Mouse (Mus musculus): ENCODE measurements around the gene Bcar1. TPM values are rescaled to one million over a fixed set of nuclear protein-coding genes. Genes with fewer than 3 reads are reported as not detected.

Gene Bcar1
- polyA plus RNA-seq, 1 experiment = 4.1 TPM

DNA sequence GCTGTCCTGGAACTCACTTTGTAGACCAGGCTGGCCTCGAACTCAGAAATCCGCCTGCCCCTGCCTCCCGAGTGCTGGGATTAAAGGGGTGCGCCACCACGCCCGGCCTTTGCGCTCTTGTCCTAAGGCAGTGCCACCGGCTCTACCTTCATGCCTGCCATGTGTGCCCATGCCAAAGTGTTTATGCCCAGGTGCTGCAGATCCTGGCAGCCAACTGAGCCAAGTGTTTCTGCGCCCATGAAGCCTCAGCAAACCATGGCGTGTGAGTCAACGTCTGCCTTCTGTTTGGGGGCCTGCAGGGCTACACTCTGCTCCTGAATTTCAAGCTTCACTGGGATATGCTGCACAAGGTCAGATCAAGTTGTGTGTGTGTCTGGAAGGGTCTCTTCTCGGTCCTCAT lies 39.0 kb downstream of the Bcar1 start:
- Histone ChIP-seq H3K4me3 (replicated peaks; ENCODE audit: control insufficient read depth, low read depth, low read length) (no peak overlapping the region), H3K4me1 (ENCODE audit: control insufficient read depth, insufficient read depth, low read length) (no peaks in the 10 kb centered on the region), H3K27ac (ENCODE audit: control insufficient read depth, insufficient read depth, low read depth, low read length, poor library complexity) (no peak overlapping the region)
- WGBS = 81% methylated on average over 12 of the region's 12 CpGs
- no peak for TF ChIP-seq POLR2A (IDR thresholded peaks at IDR 0.05; ENCODE audit: borderline replicate concordance, control insufficient read depth, low read depth, low read length)

DNA sequence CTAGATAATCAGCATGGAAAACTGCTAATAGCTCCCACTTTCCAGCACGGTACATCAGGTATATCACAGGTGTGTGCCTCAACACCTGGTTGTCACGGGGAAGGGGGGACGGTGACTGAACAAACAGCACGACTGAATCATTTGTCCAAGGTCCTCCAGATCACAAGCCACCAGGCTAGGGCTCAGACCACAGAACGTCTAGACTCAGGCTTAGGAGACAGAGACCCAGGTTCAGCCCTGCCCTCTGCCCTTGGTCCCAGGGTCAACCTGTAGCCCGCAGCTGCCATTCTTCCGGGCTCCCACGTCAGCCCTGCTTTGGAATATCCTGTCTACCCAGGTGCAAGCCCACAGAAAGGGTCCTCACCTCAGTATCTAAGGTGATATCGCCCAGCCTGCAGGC lies 42.2 kb downstream of the Bcar1 start:
- TF ChIP-seq POLR2A (IDR thresholded peaks at IDR 0.05; ENCODE audit: borderline replicate concordance, control insufficient read depth, low read depth, low read length) = no peak
- TF ChIP-seq CTCF (IDR thresholded peaks at IDR 0.05; ENCODE audit: control insufficient read depth, insufficient read depth, low read length) = no peak
- 84% methylated on average over 9 of the region's 9 CpGs for WGBS
- Histone ChIP-seq H3K27ac (ENCODE audit: control insufficient read depth, insufficient read depth, low read depth, low read length, poor library complexity) (no peak overlapping the region), H3K4me3 (replicated peaks; ENCODE audit: control insufficient read depth, low read depth, low read length) (no peak overlapping the region), H3K4me1 (ENCODE audit: control insufficient read depth, insufficient read depth, low read length) (no peaks in the 10 kb centered on the region)

GRCm38 (mm10) chr8:111700740-111701139 lies 42.9 kb downstream of the Bcar1 start:
- WGBS = 81% methylated on average over 5 of the region's 5 CpGs
- no peak overlapping the region for H3K4me3 ChIP-seq (replicated peaks; ENCODE audit: control insufficient read depth, low read depth, low read length)
- no peaks in the 10 kb centered on the region for H3K4me1 ChIP-seq (ENCODE audit: control insufficient read depth, insufficient read depth, low read length)
- no peak for TF ChIP-seq POLR2A (IDR thresholded peaks at IDR 0.05; ENCODE audit: borderline replicate concordance, control insufficient read depth, low read depth, low read length)
- TF ChIP-seq CTCF (IDR thresholded peaks at IDR 0.05; ENCODE audit: control insufficient read depth, insufficient read depth, low read length) = no peak
- H3K27ac ChIP-seq (ENCODE audit: control insufficient read depth, insufficient read depth, low read depth, low read length, poor library complexity) = no peak overlapping the region

DNA sequence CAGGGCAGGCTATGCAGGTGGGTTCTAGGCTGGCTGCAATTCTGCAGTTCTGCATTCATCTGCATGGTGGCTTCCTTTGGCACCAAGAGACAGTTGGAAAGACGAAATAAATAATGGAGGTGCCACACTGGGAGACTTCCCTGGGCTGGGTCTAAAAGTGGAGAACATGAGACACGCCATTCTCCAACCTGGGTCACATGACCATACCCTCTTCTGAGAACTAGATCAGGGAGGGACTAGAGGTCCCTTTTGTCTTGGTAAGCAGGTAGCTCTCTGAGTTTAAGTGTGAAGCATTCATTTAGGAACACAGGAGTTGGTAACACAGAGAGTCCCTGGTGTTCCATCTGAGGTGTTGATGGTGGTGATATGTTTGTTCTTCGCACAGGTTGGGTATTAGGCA lies 43.4 kb downstream of the Bcar1 start:
- Histone ChIP-seq H3K4me1 (ENCODE audit: control insufficient read depth, insufficient read depth, low read length) (no peaks in the 10 kb centered on the region; the same call in 1 of the 2 replicates), H3K27ac (ENCODE audit: control insufficient read depth, insufficient read depth, low read depth, low read length, poor library complexity) (no peak overlapping the region), H3K4me3 (replicated peaks; ENCODE audit: control insufficient read depth, low read depth, low read length) (no peak overlapping the region)
- TF ChIP-seq POLR2A (IDR thresholded peaks at IDR 0.05; ENCODE audit: borderline replicate concordance, control insufficient read depth, low read depth, low read length) (no peak), CTCF (IDR thresholded peaks at IDR 0.05; ENCODE audit: control insufficient read depth, insufficient read depth, low read length) (no peak)
- WGBS = 73% methylated on average over 3 of the region's 3 CpGs

DNA sequence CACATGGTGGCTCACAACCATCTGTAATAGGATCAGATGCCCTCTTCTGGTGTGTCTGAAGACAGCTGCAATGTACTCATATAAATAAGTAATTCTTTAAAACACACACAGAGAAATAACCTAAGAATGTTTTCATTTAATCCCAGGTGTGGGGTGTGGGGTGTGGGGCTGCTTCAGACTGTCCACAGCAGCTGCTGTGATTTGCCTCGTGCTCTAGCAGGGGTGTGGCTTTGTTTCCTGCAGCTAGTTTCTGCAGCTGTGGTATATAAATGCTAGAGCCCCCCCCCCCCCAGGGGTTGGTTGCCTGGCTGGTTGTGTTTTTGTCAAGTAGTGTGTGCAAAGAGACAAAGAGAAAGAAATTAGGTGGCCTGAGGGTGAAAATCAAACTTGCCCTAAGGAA lies 44.6 kb downstream of the Bcar1 start:
- 10% methylated on average over 1 of the region's 1 CpGs for WGBS
- Histone ChIP-seq H3K4me3 (replicated peaks; ENCODE audit: control insufficient read depth, low read depth, low read length) (no peak overlapping the region), H3K27ac (ENCODE audit: control insufficient read depth, insufficient read depth, low read depth, low read length, poor library complexity) (no peak overlapping the region), H3K4me1 (ENCODE audit: control insufficient read depth, insufficient read depth, low read length) (no peaks in the 10 kb centered on the region; the same call in 1 of the 2 replicates)
- TF ChIP-seq POLR2A (IDR thresholded peaks at IDR 0.05; ENCODE audit: borderline replicate concordance, control insufficient read depth, low read depth, low read length) (no peak), CTCF (IDR thresholded peaks at IDR 0.05; ENCODE audit: control insufficient read depth, insufficient read depth, low read length) (no peak)

GRCm38 (mm10) chr8:111697655-111698054 lies 46.0 kb downstream of the Bcar1 start:
- WGBS = 76% methylated on average over 10 of the region's 10 CpGs
- H3K27ac ChIP-seq (ENCODE audit: control insufficient read depth, insufficient read depth, low read depth, low read length, poor library complexity) = no peak overlapping the region
- no peaks in the 10 kb centered on the region; the same call in 1 of the 2 replicates for H3K4me1 ChIP-seq (ENCODE audit: control insufficient read depth, insufficient read depth, low read length)
- H3K4me3 ChIP-seq (replicated peaks; ENCODE audit: control insufficient read depth, low read depth, low read length) = no peak overlapping the region
- TF ChIP-seq CTCF (IDR thresholded peaks at IDR 0.05; ENCODE audit: control insufficient read depth, insufficient read depth, low read length) (no peak), POLR2A (IDR thresholded peaks at IDR 0.05; ENCODE audit: borderline replicate concordance, control insufficient read depth, low read depth, low read length) (no peak)

- Histone ChIP-seq H3K27ac (ENCODE audit: control insufficient read depth, insufficient read depth, low read depth, low read length, poor library complexity) (no peak overlapping the region), H3K4me1 (ENCODE audit: control insufficient read depth, insufficient read depth, low read length) (no peaks in the 10 kb centered on the region; the same call in 1 of the 2 replicates), H3K4me3 (replicated peaks; ENCODE audit: control insufficient read depth, low read depth, low read length) (no peak overlapping the region)
- WGBS = 40% methylated on average over 7 of the region's 7 CpGs
- no peak for TF ChIP-seq POLR2A (IDR thresholded peaks at IDR 0.05; ENCODE audit: borderline replicate concordance, control insufficient read depth, low read depth, low read length)
- no peak for TF ChIP-seq CTCF (IDR thresholded peaks at IDR 0.05; ENCODE audit: control insufficient read depth, insufficient read depth, low read length)
Observed at GRCm38 (mm10) chr8:111695441-111695840, 48.2 kb downstream of the Bcar1 start.

DNA sequence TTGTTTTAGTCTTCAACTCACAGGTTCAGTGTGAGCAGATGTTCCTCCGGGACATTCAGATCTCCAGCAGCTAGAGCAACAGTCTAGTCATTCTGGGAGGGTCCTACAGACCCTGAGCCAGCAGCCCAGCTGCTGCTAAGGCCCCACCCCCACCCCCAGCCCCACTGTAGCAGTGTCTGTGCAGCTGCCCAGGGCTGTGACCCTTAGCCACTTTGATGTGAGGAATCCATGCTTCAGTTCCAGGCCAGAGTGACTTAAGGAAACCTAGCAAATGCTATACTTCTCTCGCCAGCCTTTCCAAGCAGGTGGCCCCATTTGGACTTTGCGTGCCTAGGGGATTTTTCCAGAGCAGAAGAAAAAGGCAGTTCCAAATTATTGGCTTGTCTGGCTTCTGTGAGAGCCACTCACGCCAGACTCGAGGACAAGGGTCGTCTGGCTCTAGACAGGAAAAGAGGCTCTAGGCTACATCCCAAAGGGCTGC lies 50.3 kb downstream of the Bcar1 start:
- 72% methylated on average over 6 of the region's 6 CpGs for WGBS
- Histone ChIP-seq H3K27ac (ENCODE audit: control insufficient read depth, insufficient read depth, low read depth, low read length, poor library complexity) (no peak overlapping the region), H3K4me3 (replicated peaks; ENCODE audit: control insufficient read depth, low read depth, low read length) (no peak overlapping the region), H3K4me1 (ENCODE audit: control insufficient read depth, insufficient read depth, low read length) (no peaks in the 10 kb centered on the region; the same call in 1 of the 2 replicates)
- TF ChIP-seq POLR2A (IDR thresholded peaks at IDR 0.05; ENCODE audit: borderline replicate concordance, control insufficient read depth, low read depth, low read length) = no peak
- TF ChIP-seq CTCF (IDR thresholded peaks at IDR 0.05; ENCODE audit: control insufficient read depth, insufficient read depth, low read length) = no peak

DNA sequence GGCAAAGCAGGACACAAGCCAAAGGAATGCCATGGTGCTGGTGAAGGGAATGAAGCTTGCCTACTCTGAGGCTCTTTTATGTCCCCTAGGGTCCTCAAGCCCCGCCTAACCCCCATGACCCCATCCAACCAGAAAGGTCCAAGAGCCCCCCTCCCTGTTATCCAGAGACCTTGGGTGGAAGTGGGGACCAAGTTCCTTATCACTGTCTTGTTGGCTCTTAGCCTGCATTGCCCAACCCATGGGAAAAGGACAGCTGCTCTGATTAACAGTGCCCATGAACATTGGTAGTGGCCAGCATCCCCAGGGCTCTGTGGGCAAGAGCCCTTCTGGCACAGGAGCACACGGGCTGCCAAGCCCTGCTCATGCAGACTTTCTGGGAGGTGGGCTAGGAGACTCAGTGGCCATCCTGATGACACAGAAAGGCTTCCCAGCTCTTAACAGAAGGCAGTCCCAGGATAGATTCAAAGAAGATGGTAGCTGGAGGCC lies 52.6 kb downstream of the Bcar1 start, which contains the start of gene Ctrb1:
Ctrb1 (minus strand) TSS at position 51 of the 486 bp plus-strand sequence.
- 72% methylated on average over 2 of the region's 2 CpGs for WGBS
- Histone ChIP-seq H3K4me3 (replicated peaks; ENCODE audit: control insufficient read depth, low read depth, low read length) (no peak within 1 kb of the TSS), H3K4me1 (ENCODE audit: control insufficient read depth, insufficient read depth, low read length) (no peaks in the 10 kb centered on the region; the same call in 1 of the 2 replicates), H3K27ac (ENCODE audit: control insufficient read depth, insufficient read depth, low read depth, low read length, poor library complexity) (no peak within 1 kb of the TSS)
- TF ChIP-seq POLR2A (IDR thresholded peaks at IDR 0.05; ENCODE audit: borderline replicate concordance, control insufficient read depth, low read depth, low read length) (no peak), CTCF (IDR thresholded peaks at IDR 0.05; ENCODE audit: control insufficient read depth, insufficient read depth, low read length) (no peak)
